Mouse (Mus musculus) liver, embryonic 12.5 days (tissue): ENCODE results near the gene Foxl1. TPM values are rescaled to one million over a fixed set of nuclear protein-coding genes. Genes with fewer than 3 reads are reported as not detected.
A peak's percentile ranks its signal among the peaks of the same experiment; 100 is the strongest.

Source experiments
- ATAC-seq: fragments of 200-750 bp; cut with Nextera tagmentation; 2 replicates; pipeline ENCODE4 v1.8.0; 2017; ENCODE audit warnings: moderate number of reproducible peaks, mild to moderate bottlenecking, moderate library complexity
- H3K27ac ChIP-seq: fragments of 300-500 bp; sonication (generic); 2 replicates; pipeline ENCODE4 v1.5.1; 2016; ENCODE audit warnings: mild to moderate bottlenecking
- H3K27me3 ChIP-seq: fragments of 300-500 bp; sonication (generic); replicated peaks from 2 replicates; pipeline ENCODE4 v1.6.1; 2016; ENCODE audit warnings: mild to moderate bottlenecking, moderate library complexity
- H3K36me3 ChIP-seq: fragments of 300-500 bp; sonication (generic); 2 replicates; pipeline ENCODE4 v1.6.1; 2016; ENCODE audit warnings: mild to moderate bottlenecking, moderate library complexity
- H3K4me1 ChIP-seq: fragments of 300-500 bp; sonication (generic); 2 replicates; pipeline ENCODE4 v1.6.1; 2016
- H3K4me2 ChIP-seq: fragments of 300-500 bp; sonication (generic); 2 replicates; pipeline ENCODE4 v1.6.1; 2016; ENCODE audit warnings: mild to moderate bottlenecking, moderate library complexity
- H3K4me3 ChIP-seq: fragments of 300-500 bp; sonication (generic); 2 replicates; pipeline ENCODE4 v1.5.1; 2016; ENCODE audit warnings: mild to moderate bottlenecking, moderate library complexity
- H3K9ac ChIP-seq: fragments of 300-500 bp; sonication (generic); 2 replicates; pipeline ENCODE4 v1.6.1; 2016; ENCODE audit warnings: mild to moderate bottlenecking, moderate library complexity
- H3K9me3 ChIP-seq: fragments of 300-500 bp; sonication (generic); replicated peaks from 2 replicates; pipeline ENCODE4 v1.6.1; 2016; ENCODE audit warnings: mild to moderate bottlenecking, moderate library complexity
- WGBS: fragments of 180-500 bp; shearing (Covaris S2); methylation state at CpG from one replicate; pipeline ENCODE4 v1.1.7; 2016; ENCODE audit not compliant: insufficient replicate concordance; 5-methylcytosine and 5-hydroxymethylcytosine counted together
- polyA plus RNA-seq: library from polyadenylated mRNA; unstranded; fragments of >200 nt; fragmentation: Nextera tagmentation; extraction: Ambion mirVana; gene quantifications from 2 replicates; pipeline ENCODE4 v1.2.1, GENCODE M21; 2016

The Foxl1 gene
- polyA plus RNA-seq, 1 experiment from 2014 or later = 0.41 TPM

- 4% methylated on average over 18 of the region's 18 CpGs for WGBS
- no peak overlapping the region for H3K4me2 ChIP-seq
- no peaks in the 10 kb centered on the region for H3K9me3 ChIP-seq
- peaks cover 100% of the 10 kb centered on the region for H3K27me3 ChIP-seq
- H3K9ac ChIP-seq = no peak overlapping the region
- ATAC-seq = no peak
- peak overlapping the region; percentile 54 for H3K4me3 ChIP-seq
- H3K4me1 ChIP-seq = peaks cover 10% of the 10 kb centered on the region
- no peak overlapping the region for H3K27ac ChIP-seq
- H3K36me3 ChIP-seq = no peaks in the 10 kb centered on the region
Observed at GRCm38 (mm10) chr8:121118634-121119420, 8.9 kb upstream of the Foxl1 start.

GRCm38 (mm10) chr8:121119635-121120455 lies 7.9 kb upstream of the Foxl1 start:
- Histone ChIP-seq H3K9me3 (no peaks in the 10 kb centered on the region), H3K9ac (no peak overlapping the region), H3K36me3 (no peaks in the 10 kb centered on the region), H3K4me1 (peaks cover 10% of the 10 kb centered on the region), H3K4me2 (no peak overlapping the region), H3K27me3 (peaks cover 100% of the 10 kb centered on the region), H3K4me3 (no peak overlapping the region), H3K27ac (no peak overlapping the region)
- no peak for ATAC-seq
- 12% methylated on average over 12 of the region's 12 CpGs for WGBS

- H3K4me3 ChIP-seq = no peak overlapping the region
- H3K4me1 ChIP-seq = peaks cover 15% of the 10 kb centered on the region; the same call in 1 of the 2 replicates
- H3K27ac ChIP-seq = no peak overlapping the region
- WGBS = 8% methylated on average over 17 of the region's 17 CpGs
- H3K4me2 ChIP-seq = no peak overlapping the region
- peaks cover 100% of the 10 kb centered on the region for H3K27me3 ChIP-seq
- no peaks in the 10 kb centered on the region for H3K9me3 ChIP-seq
- ATAC-seq = no peak
- no peaks in the 10 kb centered on the region for H3K36me3 ChIP-seq
- no peak overlapping the region for H3K9ac ChIP-seq
Observed at GRCm38 (mm10) chr8:121120456-121121419, 7.0 kb upstream of the Foxl1 start.

- 17% methylated on average over 8 of the region's 8 CpGs for WGBS
- Histone ChIP-seq H3K27me3 (peaks cover 100% of the 10 kb centered on the region), H3K9me3 (no peaks in the 10 kb centered on the region), H3K36me3 (no peaks in the 10 kb centered on the region), H3K9ac (no peak overlapping the region), H3K4me3 (no peak overlapping the region), H3K4me1 (peaks cover 8% of the 10 kb centered on the region; the same call in 1 of the 2 replicates), H3K4me2 (no peak overlapping the region), H3K27ac (no peak overlapping the region)
- no peak for ATAC-seq
Observed at GRCm38 (mm10) chr8:121121704-121122103, 6.0 kb upstream of the Foxl1 start.

GRCm38 (mm10) chr8:121122368-121122767 lies 5.4 kb upstream of the Foxl1 start:
- Histone ChIP-seq H3K9ac (no peak overlapping the region), H3K4me3 (no peak overlapping the region), H3K36me3 (no peaks in the 10 kb centered on the region), H3K27ac (no peak overlapping the region), H3K4me1 (0 out of 2 replicates have a peak, but pooled peaks cover 7% of the 10 kb centered on the region), H3K27me3 (peaks cover 100% of the 10 kb centered on the region), H3K4me2 (no peak overlapping the region), H3K9me3 (no peaks in the 10 kb centered on the region)
- 11% methylated on average over 7 of the region's 7 CpGs for WGBS
- no peak for ATAC-seq

- peaks cover 100% of the 10 kb centered on the region for H3K27me3 ChIP-seq
- no peaks in the 10 kb centered on the region for H3K36me3 ChIP-seq
- no peak overlapping the region for H3K9ac ChIP-seq
- H3K27ac ChIP-seq = no peak overlapping the region
- H3K9me3 ChIP-seq = no peaks in the 10 kb centered on the region
- ATAC-seq = no peak
- no peak overlapping the region for H3K4me2 ChIP-seq
- 0 out of 2 replicates have a peak, but pooled peaks cover 7% of the 10 kb centered on the region for H3K4me1 ChIP-seq
- H3K4me3 ChIP-seq = no peak overlapping the region
- WGBS = 51% methylated on average over 2 of the region's 2 CpGs
Observed at GRCm38 (mm10) chr8:121123113-121123512, 4.6 kb upstream of the Foxl1 start.

- no peak overlapping the region for H3K9ac ChIP-seq
- no peaks in the 10 kb centered on the region for H3K36me3 ChIP-seq
- H3K27me3 ChIP-seq = peaks cover 100% of the 10 kb centered on the region
- no peak overlapping the region for H3K27ac ChIP-seq
- WGBS = 10% methylated on average over 17 of the region's 17 CpGs
- no peaks in the 10 kb centered on the region for H3K9me3 ChIP-seq
- ATAC-seq = no peak; the same call in 1 of the 2 replicates
- 0 out of 2 replicates have a peak, but pooled peaks cover 7% of the 10 kb centered on the region for H3K4me1 ChIP-seq
- H3K4me3 ChIP-seq = no peak overlapping the region
- peak overlapping the region; percentile 50; the same call in 1 of the 2 replicates for H3K4me2 ChIP-seq
Observed at GRCm38 (mm10) chr8:121124547-121125239, 3.0 kb upstream of the Foxl1 start.

- no peaks in the 10 kb centered on the region for H3K9me3 ChIP-seq
- peak overlapping the region; percentile 50 for H3K4me2 ChIP-seq
- peaks cover 100% of the 10 kb centered on the region for H3K27me3 ChIP-seq
- peak; percentile 50 for ATAC-seq
- H3K9ac ChIP-seq = no peak overlapping the region
- 0 out of 2 replicates have a peak, but pooled peaks cover 7% of the 10 kb centered on the region for H3K4me1 ChIP-seq
- H3K36me3 ChIP-seq = no peaks in the 10 kb centered on the region
- WGBS = 1% methylated on average over 35 of the region's 36 CpGs
- no peak overlapping the region for H3K27ac ChIP-seq
- peak overlapping the region; percentile 26; the same call in 1 of the 2 replicates for H3K4me3 ChIP-seq
Observed at GRCm38 (mm10) chr8:121125311-121125876, 2.3 kb upstream of the Foxl1 start.

- no peak overlapping the region for H3K9ac ChIP-seq
- 11% methylated on average over 6 of the region's 6 CpGs for WGBS
- 0 out of 2 replicates have a peak, but pooled peaks cover 7% of the 10 kb centered on the region for H3K4me1 ChIP-seq
- H3K36me3 ChIP-seq = no peaks in the 10 kb centered on the region
- H3K4me3 ChIP-seq = no peak overlapping the region
- H3K9me3 ChIP-seq = no peaks in the 10 kb centered on the region
- ATAC-seq = no peak
- no peak overlapping the region for H3K27ac ChIP-seq
- peaks cover 100% of the 10 kb centered on the region for H3K27me3 ChIP-seq
- H3K4me2 ChIP-seq = no peak overlapping the region
Observed at GRCm38 (mm10) chr8:121126191-121126590, 1.5 kb upstream of the Foxl1 start.

- Histone ChIP-seq H3K4me1 (0 out of 2 replicates have a peak, but pooled peaks cover 7% of the 10 kb centered on the region), H3K4me3 (no peak overlapping the region), H3K9me3 (no peaks in the 10 kb centered on the region), H3K9ac (no peak overlapping the region), H3K36me3 (no peaks in the 10 kb centered on the region), H3K4me2 (no peak overlapping the region), H3K27ac (no peak overlapping the region), H3K27me3 (peaks cover 99% of the 10 kb centered on the region)
- ATAC-seq = no peak
- 11% methylated on average over 6 of the region's 6 CpGs for WGBS
Observed at GRCm38 (mm10) chr8:121126694-121127093, 1.0 kb upstream of the Foxl1 start.
